Mouse (Mus musculus): ENCODE measurements around the gene Cs.

DNA sequence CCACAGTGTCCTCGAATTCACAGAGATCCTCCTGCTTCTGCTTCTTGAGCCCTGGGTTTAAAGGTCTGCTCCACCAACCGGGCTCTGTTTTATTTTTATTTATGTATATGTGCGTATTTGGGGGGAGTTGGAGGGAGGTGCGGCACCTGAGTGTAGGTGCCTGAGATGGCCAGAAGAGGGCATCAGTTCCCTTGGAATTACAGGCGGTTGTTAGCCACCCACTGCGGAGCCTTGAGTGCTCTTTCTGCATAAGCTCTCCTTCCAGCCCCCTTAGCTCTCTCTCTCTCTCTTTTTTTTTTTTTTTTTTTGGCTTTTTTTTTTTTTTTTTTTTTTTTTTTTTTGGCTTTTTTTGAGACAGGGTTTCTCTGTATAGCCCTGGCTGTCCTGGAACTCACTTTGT is 36.9 kb downstream of the Cs start:
- peak; percentile 61; the same call in 1 of the 2 replicates for TF ChIP-seq CTCF (IDR thresholded peaks at IDR 0.05; ENCODE audit: control insufficient read depth, insufficient read depth, insufficient replicate concordance, low read depth, low read length)
- TF ChIP-seq POLR2A (IDR thresholded peaks at IDR 0.05; ENCODE audit: control insufficient read depth, low read depth, low read length): no peak

All from testis, adult 2 months (tissue).